Mouse (Mus musculus) lung, postnatal 0 days (tissue): Measurements from ENCODE around the gene Pogz.

Source experiments
- CTCF ChIP-seq: IDR thresholded peaks from 2 replicates; pipeline ENCODE4 v1.5.1; 2016; ENCODE audit warnings: antibody characterized with exemption, mild to moderate bottlenecking
- EP300 ChIP-seq: IDR thresholded peaks from 2 replicates; pipeline ENCODE4 v1.6.1; 2016; ENCODE audit warnings: antibody characterized with exemption, mild to moderate bottlenecking, control low read depth

- TF ChIP-seq CTCF (no peak), EP300 (no peak)
These were observed 45.2 kb downstream of the Pogz start for GRCm38 (mm10) chr3:94882579-94882978.
